Mouse (Mus musculus) hematopoietic stem cell, adult 5-6 weeks (primary cell): ENCODE measurements around the gene Pcnx2. TPM values are rescaled to one million over a fixed set of nuclear protein-coding genes. Genes with fewer than 3 reads are reported as not detected.

Source experiments
- ATAC-seq, 2 experiments: fragments of 125-278 bp in 1 of 2; replicated peaks in 1 of 2; 2 replicates each; pipeline ENCODE4 v1.8.0; 2016 to 2017; ENCODE audit warnings: inconsistent platforms in 2 of 2, mild to moderate bottlenecking in 2 of 2, moderate number of reproducible peaks in 2 of 2, low read depth in 1 of 2, moderate TSS enrichment in 1 of 2; ENCODE audit not compliant: low FRiP score in 2 of 2, poor library complexity in 2 of 2, severe bottlenecking in 2 of 2, insufficient read depth in 1 of 2, low TSS enrichment in 1 of 2
- total RNA-seq: library from RNA; stranded (forward); fragments of 172-1452, 232-1000 nt; gene quantifications from 2 replicates; pipeline ENCODE4 v1.2.3, GENCODE M21; 2017

The Pcnx2 gene
- total RNA-seq, 1 experiment from 2014 or later, result not detected

- no peak; a peak in 1 of 4 replicates for ATAC-seq
Observed at GRCm38 (mm10) chr8:125711514-125711913, 186.6 kb downstream of the Pcnx2 start.

GRCm38 (mm10) chr8:125709171-125709570 lies 188.9 kb downstream of the Pcnx2 start:
- no peak for ATAC-seq

- no peak for ATAC-seq
Observed at GRCm38 (mm10) chr8:125705816-125706215, 192.3 kb downstream of the Pcnx2 start.

- ATAC-seq, result no peak
Observed at GRCm38 (mm10) chr8:125704434-125704833, 193.7 kb downstream of the Pcnx2 start.

GRCm38 (mm10) chr8:125702868-125703473 lies 195.1 kb downstream of the Pcnx2 start:
- ATAC-seq, result no peak

Other genes with a start within 250 kb of the Pcnx2 start
- 1.0 and 1.8 TPM in 2 replicates for gene Map10, start 228.5 kb downstream of the Pcnx2 start, total RNA-seq
- gene Ntpcr, start 168.4 kb downstream of the Pcnx2 start, total RNA-seq, result 26.7 and 31.9 TPM in 2 replicates
- gene Map3k21, start 12.1 kb upstream of the Pcnx2 start, total RNA-seq, result not detected in 2 replicates
- not detected in 2 replicates for gene Kcnk1, start 96.9 kb upstream of the Pcnx2 start, total RNA-seq